Mouse (Mus musculus) spleen, adult 12 weeks (tissue): ENCODE data around the gene Pde4c.

Experiments
- DNase-seq: peaks from one replicate; pipeline ENCODE4 v3.0.0; 2022; ENCODE audit warnings: low spot score

The Pde4c gene

DNA sequence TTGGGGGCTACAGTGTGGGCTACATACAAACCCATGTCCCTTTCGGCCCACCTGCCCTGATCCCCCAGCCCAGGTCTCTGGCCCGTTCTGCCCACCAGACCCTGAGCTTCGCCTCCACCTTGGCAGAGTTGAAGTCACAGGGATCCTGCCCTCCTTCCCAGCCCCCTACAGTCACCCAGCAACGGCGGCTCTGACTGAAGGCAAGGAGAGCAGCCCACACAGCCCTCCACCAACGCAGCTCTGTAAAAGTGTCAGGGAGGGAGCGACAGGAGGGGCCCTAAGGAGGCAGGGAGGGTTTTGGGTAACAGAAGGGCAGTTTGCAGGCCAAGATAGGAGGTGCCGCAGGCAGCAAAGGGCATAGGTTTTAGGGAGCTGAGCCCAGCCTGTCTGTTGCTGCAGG is 67.3 kb downstream of the Pde4c start:
- no peak for DNase-seq

DNA sequence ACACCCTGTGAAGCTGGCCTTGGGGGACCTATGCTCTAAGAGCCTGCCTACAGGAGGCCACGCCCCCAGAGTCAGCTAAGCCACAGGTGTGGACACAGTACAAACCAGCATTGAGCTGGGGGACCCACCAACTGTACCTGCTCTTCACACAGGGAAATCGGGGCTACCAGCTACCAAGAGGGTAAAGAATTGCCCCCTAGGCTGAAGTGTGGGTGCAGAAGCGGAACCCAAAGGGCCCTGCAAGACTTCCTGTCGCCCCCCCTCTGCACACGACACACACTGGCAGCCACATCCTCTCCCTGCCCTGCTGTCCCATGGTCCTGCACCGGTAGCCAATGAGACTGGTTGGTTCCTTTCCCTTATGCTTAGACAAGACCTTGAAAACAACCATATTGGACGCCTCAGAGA is 67.8 kb downstream of the Pde4c start:
- peak; percentile 52 for DNase-seq

DNA sequence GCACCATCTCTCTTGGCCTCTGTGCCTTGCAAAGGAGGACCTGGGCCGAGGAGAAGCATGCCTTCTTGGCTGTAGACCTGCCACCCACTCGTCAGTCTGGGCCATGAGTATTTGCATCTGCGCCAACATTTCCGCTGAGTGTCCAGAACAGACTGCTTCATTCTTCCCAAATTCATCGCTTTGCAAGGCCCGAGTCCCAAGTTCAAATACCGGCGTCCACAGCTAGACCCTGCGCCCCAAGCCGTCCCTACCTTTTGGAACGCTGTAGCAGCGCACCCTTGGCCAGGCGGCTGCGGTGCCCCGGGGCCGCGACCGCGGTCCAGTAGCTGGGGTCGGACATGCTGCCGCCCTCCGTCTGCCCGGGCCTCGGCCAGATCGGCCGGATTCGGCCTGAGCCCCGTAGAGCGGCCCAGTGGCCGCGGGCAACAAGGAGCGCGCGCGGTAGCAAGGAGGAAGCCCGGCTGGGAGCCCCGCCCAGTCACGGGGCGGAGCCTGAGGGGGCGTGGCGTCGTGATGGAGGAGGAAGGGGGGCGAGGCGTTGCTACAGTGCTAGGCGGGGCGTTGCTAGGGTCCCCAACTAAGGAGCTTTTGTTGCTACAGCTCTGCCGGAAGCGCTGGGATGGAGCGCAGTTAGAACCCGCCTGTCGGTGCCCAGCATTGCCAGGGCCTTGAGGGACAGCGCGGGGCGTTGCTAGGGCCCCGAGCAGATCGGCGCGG is 68.6 kb downstream of the Pde4c start:
- DNase-seq: peak; percentile 94

DNA sequence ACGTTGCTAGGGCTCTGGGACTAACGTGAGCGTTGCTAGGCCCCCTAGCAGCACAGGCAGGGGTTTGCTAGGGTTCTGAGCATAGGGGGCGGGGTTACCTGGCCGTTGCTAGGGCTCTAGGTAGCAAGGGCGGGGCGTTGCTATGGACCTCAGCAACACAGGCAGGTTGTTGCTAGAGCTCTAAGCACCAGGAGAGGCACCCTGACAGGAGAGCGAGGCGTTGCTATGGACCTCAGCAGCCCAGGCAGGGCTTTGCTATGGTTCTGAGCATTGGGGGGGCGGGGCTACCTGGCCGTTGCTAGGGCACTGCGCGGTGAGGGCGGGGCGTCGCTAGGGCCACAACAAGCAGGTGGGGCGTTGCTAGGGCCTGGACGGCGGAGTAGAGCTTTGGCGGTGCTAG is 69.2 kb downstream of the Pde4c start:
- DNase-seq: no peak

DNA sequence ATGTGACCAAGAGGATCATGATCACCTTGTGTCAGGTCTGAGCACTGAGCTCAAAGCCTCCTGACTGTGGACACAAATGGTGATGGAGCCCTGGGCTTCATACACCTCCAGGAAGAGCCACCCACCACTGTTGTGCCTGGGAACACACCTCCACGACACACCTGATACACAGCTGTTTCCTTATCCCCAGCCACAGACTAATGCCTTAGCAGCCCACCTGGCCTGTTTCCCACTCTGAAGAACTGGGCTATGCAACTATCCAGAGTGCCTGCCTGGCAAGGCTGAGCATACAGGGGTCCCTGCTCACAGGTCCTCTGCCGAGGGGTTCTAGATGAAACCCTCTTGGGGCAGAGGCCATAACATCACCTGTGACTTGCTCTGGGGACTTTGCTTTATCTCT is 70.7 kb downstream of the Pde4c start:
- DNase-seq: no peak

DNA sequence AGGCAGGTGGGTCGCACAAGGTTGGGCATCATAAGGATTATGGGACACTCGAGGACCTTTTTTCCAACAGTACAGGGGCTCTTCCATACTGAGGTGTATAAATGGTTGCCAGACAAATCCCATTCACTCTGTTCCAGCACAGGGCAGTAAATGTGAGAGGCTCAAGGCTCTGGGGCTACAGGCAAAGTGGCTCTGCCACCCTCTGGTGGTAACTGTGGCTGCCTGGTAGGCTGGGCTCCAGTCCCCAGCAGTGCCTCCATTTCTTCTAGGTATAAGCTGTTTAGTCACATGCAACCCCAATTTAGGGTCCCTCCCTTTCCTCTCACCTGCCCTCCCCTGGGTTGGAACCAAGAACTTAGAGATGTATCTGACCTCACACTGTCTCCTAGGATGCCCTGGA is 71.8 kb downstream of the Pde4c start:
- DNase-seq: no peak

DNA sequence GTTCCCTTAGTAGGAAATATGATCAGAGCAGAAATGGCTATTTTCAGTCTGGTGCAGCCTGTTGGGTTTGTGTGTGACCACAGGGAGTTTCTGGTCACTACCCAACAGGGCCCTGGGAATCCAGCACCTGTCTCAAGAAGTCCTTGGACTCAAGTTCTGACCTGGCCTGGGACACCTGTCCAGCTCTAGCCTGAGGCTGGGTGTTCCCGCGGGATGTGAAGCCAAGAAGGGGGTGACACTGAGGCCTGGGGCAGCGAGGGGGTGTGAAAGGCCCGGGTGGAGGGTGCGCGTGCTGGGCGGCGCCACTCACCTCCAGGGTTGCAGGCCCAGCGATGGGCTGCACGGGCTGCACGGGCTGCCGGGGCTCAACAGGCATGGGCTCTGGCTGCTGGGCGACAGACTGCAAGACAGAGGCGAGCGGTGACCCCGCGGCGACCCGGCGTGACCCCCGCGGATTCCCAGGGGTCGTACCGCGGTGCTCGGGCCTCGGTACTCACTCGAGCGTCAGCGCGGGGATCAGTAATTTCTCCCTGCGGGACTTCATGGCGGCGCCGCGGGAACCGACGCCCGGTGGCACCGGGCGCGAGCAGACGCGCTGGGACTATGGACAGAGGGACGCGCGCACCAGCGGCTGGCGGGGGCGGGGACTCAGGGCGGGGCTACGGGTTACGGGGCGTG is 73.0 kb downstream of the Pde4c start:
- DNase-seq: no peak

DNA sequence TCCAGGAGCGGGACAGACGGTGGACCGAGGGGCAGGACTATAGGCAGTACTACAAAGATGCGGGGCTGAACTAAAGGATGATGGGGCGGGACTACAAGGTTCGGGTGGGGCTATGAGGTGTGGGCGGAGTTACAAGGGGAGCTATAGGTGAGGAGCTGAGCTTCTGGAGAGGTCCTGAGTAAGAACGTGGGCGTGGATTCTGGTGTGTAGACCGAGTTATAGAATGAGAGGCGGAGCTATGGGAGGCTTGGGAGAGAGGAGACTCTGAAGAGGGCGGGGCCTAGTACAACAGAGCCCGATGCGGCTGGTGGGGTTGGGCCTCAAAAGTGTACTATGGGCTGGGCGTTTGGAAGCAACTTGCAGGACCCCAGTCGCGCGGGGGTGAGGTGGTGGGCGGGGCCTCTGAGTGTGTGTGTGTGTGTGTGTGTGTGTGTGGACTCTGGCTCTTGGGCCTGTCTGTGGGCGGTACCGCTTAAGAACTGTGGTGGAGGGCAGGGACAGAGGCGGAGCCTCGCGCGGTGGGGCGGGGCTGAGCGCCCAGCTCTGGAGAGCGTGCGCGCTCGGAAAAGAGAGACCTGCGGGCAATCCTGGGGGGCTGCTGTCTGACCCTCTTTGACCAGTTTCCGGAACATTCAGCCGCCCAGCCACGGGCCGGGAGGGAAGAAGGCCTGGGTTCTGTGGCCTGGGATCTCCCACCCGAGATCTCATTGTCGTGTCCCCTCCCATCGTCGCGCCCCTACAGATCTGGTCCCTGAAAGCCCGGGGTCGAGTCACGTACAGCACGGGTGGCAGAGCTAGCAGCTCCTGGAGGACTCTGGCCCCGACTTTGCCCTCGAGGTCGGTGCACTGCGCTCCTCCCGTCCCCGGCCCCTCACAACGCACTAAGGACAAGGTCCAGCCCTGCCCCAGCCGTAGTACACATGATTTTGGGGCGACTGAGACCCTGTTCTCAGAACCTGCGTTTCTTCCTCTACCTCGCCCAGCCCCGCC is 73.9 kb downstream of the Pde4c start:
- DNase-seq: peak; percentile 80

DNA sequence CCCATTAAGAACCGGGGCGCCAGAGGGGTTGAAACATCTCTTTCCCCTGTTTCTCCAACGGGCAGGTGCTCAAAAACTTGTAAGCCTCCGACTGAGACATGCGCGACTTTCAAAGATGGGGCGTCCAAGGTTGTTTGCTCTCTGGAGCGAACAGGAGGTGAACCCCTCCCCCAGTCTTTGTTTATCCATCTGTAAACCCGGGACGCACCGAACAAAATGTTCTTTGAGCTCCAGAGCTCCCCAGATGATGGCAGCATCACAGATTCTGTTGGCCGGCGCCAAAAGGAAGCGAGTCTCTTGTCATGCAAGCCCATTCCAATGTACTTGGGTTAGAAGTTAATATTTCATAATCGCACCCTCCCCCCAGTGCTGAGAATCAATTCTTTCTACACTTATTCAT is 74.8 kb downstream of the Pde4c start:
- DNase-seq: no peak

DNA sequence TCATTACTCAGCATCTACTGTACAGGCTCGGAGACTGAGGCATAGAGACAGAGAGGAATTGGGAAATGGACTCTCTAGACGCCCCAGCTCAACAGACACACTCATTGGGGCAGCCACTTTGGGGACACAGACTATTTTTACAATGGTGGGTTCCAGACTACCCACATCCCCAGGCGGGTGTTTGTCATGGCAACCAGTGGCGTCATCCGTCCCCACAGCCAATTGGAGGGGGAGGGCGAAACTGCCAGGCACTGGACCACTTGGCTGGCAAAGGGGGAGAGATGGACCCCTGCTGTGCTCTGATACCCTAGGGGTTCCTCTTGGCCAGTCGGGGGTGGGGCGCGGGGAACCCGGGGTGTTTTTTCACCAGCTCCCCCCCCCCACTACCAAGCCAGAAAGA is 77.1 kb downstream of the Pde4c start:
- DNase-seq: no peak
